Mouse (Mus musculus): ENCODE results near the gene Gm20388.

DNA sequence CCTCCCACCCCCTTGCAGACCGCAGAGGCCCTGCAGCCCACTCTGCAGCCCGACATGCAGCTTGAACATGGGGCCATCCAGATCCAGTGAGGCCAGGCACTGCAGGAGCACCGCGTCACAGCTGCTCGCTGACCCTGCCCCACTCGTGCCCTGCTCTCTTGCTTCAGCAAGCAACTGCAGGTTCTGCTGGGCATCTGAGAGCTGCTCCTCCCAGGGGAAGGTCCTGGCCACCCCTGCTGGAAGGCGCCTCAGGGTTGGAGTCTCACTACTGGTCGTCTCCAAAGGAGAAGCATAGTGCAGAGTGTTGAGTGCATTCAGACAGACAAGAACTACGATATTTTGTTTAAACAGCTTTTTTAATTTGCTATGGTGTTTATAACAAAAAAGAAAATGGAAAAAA lies 2114.9 kb downstream of the Gm20388 start:
- TF ChIP-seq CTCF (IDR thresholded peaks at IDR 0.05; ENCODE audit: borderline replicate concordance, extremely low read depth, insufficient read depth, insufficient read length): no peak
- no peak for TF ChIP-seq POLR2A (IDR thresholded peaks at IDR 0.05; ENCODE audit: borderline replicate concordance, extremely low read depth, insufficient read depth, insufficient read length, poor library complexity, severe bottlenecking)

All from brain, embryonic 14.5 days (tissue).